In the genomic region with DNA sequence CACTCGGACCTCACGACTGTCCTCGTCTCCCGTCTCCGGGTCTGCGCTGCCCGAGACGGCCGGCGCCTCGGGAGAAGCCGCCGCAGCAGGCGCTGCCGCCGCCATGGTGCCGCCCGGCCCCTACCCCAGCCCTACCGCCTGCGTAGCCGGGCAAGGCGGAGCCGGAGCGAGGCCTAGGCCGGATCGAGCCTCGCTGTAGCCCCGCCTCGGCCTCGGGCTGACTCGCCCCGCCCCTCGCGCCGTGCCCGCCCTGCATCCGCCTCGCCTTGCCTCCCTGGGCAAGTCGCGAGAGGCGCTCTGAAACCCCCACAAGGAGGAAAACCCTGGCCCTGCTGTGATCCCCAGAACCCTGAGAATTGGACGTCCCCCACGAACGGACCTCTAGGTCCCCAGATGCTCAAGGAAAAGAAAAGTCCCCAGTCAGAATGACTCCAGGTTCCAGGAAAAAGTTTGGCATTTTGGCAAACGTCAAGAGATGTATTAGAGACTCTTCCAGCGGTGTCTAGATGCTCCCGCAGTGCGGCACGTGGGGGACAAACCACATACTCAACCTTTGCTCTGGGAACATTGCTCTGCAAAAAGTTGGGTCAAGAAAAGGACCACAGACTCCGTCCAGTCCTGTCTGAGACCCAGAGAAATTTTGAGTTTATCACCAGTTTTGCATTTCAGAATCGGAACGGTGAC, we compare ENCODE assay signal across 8 mouse cellular contexts. TPM values are rescaled to one million over a fixed set of nuclear protein-coding genes. Genes with fewer than 3 reads are reported as not detected.
DNase-seq lines count a peak whose midpoint lies in the region; ATAC-seq and TF ChIP-seq lines count a peak whose summit lies in the region.

Gene Rasa2, minus strand, starts transcription at position 229 of the 684 bp plus-strand sequence.

- H3K9me3 ChIP-seq in heart, embryonic 10.5 days: no peaks in the 10 kb centered on the region
- H3K9me3 ChIP-seq in kidney, embryonic 16.5 days (ENCODE audit: low read length): no peaks in the 10 kb centered on the region

- no peaks in the 10 kb centered on the region for H3K36me3 ChIP-seq in heart, embryonic 10.5 days
- H3K36me3 ChIP-seq in kidney, embryonic 16.5 days (ENCODE audit: insufficient read depth, low read length): no peaks in the 10 kb centered on the region
- H3K36me3 ChIP-seq in liver, adult 2 months (ENCODE audit: control insufficient read depth, insufficient read depth, low read length): no peaks in the 10 kb centered on the region
- H3K36me3 ChIP-seq in myocyte (ENCODE audit: control insufficient read depth, insufficient read depth): no peaks in the 10 kb centered on the region
- no peaks in the 10 kb centered on the region for H3K36me3 ChIP-seq in splenic B cell, adult 2 months (ENCODE audit: control insufficient read depth, insufficient read depth, low read length, poor library complexity, severe bottlenecking)

- 2% methylated on average over 52 of the region's 52 CpGs for WGBS in heart, embryonic 10.5 days
- WGBS in kidney, embryonic 16.5 days: 2% methylated on average over 50 of the region's 52 CpGs
- WGBS in liver, adult 2 months: under 1% methylated on average over 50 of the region's 52 CpGs

- peak; percentile 98 for ATAC-seq in kidney, embryonic 16.5 days (ENCODE audit: low FRiP score, low TSS enrichment)

- no peaks in the 10 kb centered on the region for H3K79me2 ChIP-seq in liver, adult 2 months (ENCODE audit: control insufficient read depth, insufficient read depth, low read length)
- peaks cover 22% of the 10 kb centered on the region for H3K79me2 ChIP-seq in myocyte (ENCODE audit: control insufficient read depth, insufficient read depth)

- TF ChIP-seq CTCF in bone marrow macrophage, adult 2 months (IDR thresholded peaks at IDR 0.05; ENCODE audit: low read depth, low read length): no peak
- no peak for TF ChIP-seq CTCF in embryonic fibroblast, embryonic 13.5 days (IDR thresholded peaks at IDR 0.05; ENCODE audit: borderline replicate concordance, insufficient read depth, low read length)
- TF ChIP-seq CTCF in liver, adult 2 months (IDR thresholded peaks at IDR 0.05; ENCODE audit: low read depth, low read length): no peak

- peak within 1 kb of the TSS; percentile 77 for H3K4me2 ChIP-seq in kidney, embryonic 16.5 days (replicated peaks; ENCODE audit: low read depth, low read length)
- peak within 1 kb of the TSS; percentile 86 for H3K4me2 ChIP-seq in myocyte (ENCODE audit: low read depth)

- DNase-seq in A20 (ENCODE audit: low read depth, low spot score): peak; percentile 94
- peak; percentile 94 for DNase-seq in heart, embryonic 10.5 days (ENCODE audit: low spot score)
- DNase-seq in liver, adult 2 months (ENCODE audit: extremely low read depth, low read depth, low spot score): peak; percentile 59
- peak; percentile 93 for DNase-seq in splenic B cell, adult 2 months (ENCODE audit: low read depth, low spot score)

- H3K9ac ChIP-seq in kidney, embryonic 16.5 days (replicated peaks; ENCODE audit: low read length): peak within 1 kb of the TSS; percentile 98
- peak within 1 kb of the TSS; percentile 99 for H3K9ac ChIP-seq in liver, adult 2 months (ENCODE audit: low read depth, low read length)

- H3K4me1 ChIP-seq in bone marrow macrophage, adult 2 months (ENCODE audit: control insufficient read depth, insufficient read depth, low read length): peaks cover 22% of the 10 kb centered on the region
- peaks cover 13% of the 10 kb centered on the region for H3K4me1 ChIP-seq in embryonic fibroblast, embryonic 13.5 days (ENCODE audit: control insufficient read depth, insufficient read depth, low read length)
- peaks cover 38% of the 10 kb centered on the region for H3K4me1 ChIP-seq in heart, embryonic 10.5 days
- H3K4me1 ChIP-seq in kidney, embryonic 16.5 days (ENCODE audit: insufficient read depth, low read length): peaks cover 30% of the 10 kb centered on the region
- H3K4me1 ChIP-seq in liver, adult 2 months (ENCODE audit: control insufficient read depth, insufficient read depth, low read length): peaks cover 4% of the 10 kb centered on the region; the same call in 1 of the 2 replicates

- H3ac ChIP-seq in myocyte (ENCODE audit: control insufficient read depth, insufficient read length): peak within 1 kb of the TSS; percentile 96

- H3K4me3 ChIP-seq in bone marrow macrophage, adult 2 months (ENCODE audit: insufficient read depth, low read length): peak within 1 kb of the TSS; percentile 83
- peak within 1 kb of the TSS; percentile 71 for H3K4me3 ChIP-seq in embryonic fibroblast, embryonic 13.5 days (ENCODE audit: insufficient read depth, low read length)
- H3K4me3 ChIP-seq in heart, embryonic 10.5 days: peak within 1 kb of the TSS; percentile 96
- peak within 1 kb of the TSS; percentile 92 for H3K4me3 ChIP-seq in kidney, embryonic 16.5 days (ENCODE audit: low read length)
- peak within 1 kb of the TSS; percentile 99 for H3K4me3 ChIP-seq in liver, adult 2 months (ENCODE audit: insufficient read depth, low read depth, low read length)
- peak within 1 kb of the TSS; percentile 26 for H3K4me3 ChIP-seq in myocyte

- peaks cover 16% of the 10 kb centered on the region for H3K27me3 ChIP-seq in heart, embryonic 10.5 days (ENCODE audit: insufficient read depth, poor library complexity, severe bottlenecking)
- H3K27me3 ChIP-seq in kidney, embryonic 16.5 days (ENCODE audit: insufficient read depth, low read length): no peaks in the 10 kb centered on the region
- no peaks in the 10 kb centered on the region for H3K27me3 ChIP-seq in liver, adult 2 months (ENCODE audit: control insufficient read depth, insufficient read depth, low read length)
- no peaks in the 10 kb centered on the region for H3K27me3 ChIP-seq in myocyte (ENCODE audit: control insufficient read depth, insufficient read depth, insufficient read length)
- no peaks in the 10 kb centered on the region for H3K27me3 ChIP-seq in splenic B cell, adult 2 months (ENCODE audit: control insufficient read depth, insufficient read depth, low read length, poor library complexity, severe bottlenecking)

- no peak within 1 kb of the TSS for H3K27ac ChIP-seq in bone marrow macrophage, adult 2 months (ENCODE audit: insufficient read depth, low read depth, low read length)
- H3K27ac ChIP-seq in embryonic fibroblast, embryonic 13.5 days (ENCODE audit: insufficient read depth, low read length): no peak within 1 kb of the TSS
- peak within 1 kb of the TSS; percentile 99 for H3K27ac ChIP-seq in heart, embryonic 10.5 days
- peak within 1 kb of the TSS; percentile 98 for H3K27ac ChIP-seq in kidney, embryonic 16.5 days (ENCODE audit: low read length)
- H3K27ac ChIP-seq in liver, adult 2 months (replicated peaks; ENCODE audit: insufficient read depth, low read depth, low read length): no peak within 1 kb of the TSS; the same call in 1 of the 2 replicates

- no peak for TF ChIP-seq POLR2A in bone marrow macrophage, adult 2 months (IDR thresholded peaks at IDR 0.05; ENCODE audit: borderline replicate concordance, low read depth, low read length)
- TF ChIP-seq POLR2A in embryonic fibroblast, embryonic 13.5 days (IDR thresholded peaks at IDR 0.05; ENCODE audit: low read depth, low read length): peak; percentile 88
- peak; percentile 55; the same call in 1 of the 2 replicates for TF ChIP-seq POLR2A in liver, adult 2 months (IDR thresholded peaks at IDR 0.05; ENCODE audit: extremely low read depth, insufficient read depth, low read length)
- TF ChIP-seq POLR2A in myocyte (IDR thresholded peaks at IDR 0.05; ENCODE audit: insufficient read length, low read depth): peak; percentile 95

TF ChIP-seq in myocyte, 11 proteins besides CTCF, POLR2A, EP300 and RAD21:
- no peak for TF ChIP-seq USF1 (IDR thresholded peaks at IDR 0.05; ENCODE audit: low read depth)
- peak in 1 of 3 experiments; percentile 30 for TF ChIP-seq MYOG (IDR thresholded peaks at IDR 0.05; ENCODE audit: control insufficient read depth in 1 of 3, insufficient read depth in 1 of 3, insufficient read length in 2 of 3, low read depth in 2 of 3)
- peak in 1 of 3 experiments; percentile 25 for TF ChIP-seq MYOD1 (IDR thresholded peaks at IDR 0.05; ENCODE audit: control insufficient read depth in 1 of 3, insufficient read length in 2 of 3, low read depth in 2 of 3)
- TF ChIP-seq POLR2AphosphoS2 (IDR thresholded peaks at IDR 0.05; ENCODE audit: insufficient read length, low read depth): peak; percentile 84

RNA-seq across cellular contexts. Expression of gene Rasa2, which starts in this region (rescaled TPM):
- polyA plus RNA-seq in bone marrow macrophage, adult 2 months (2012; ENCODE audit: insufficient read depth, insufficient read length, missing spikeins): 5.2 and 6.0 TPM in 2 replicates
- 23.1 and 26.2 TPM in 2 replicates for polyA plus RNA-seq in embryonic fibroblast, embryonic 13.5 days (2011; ENCODE audit: insufficient read length, low read depth, missing spikeins)
- 14.2 and 15.8 TPM in 2 replicates for polyA plus RNA-seq in heart, embryonic 10.5 days (2016; fragmentation: Nextera tagmentation; extraction: Ambion mirVana)
- 18.7 and 19.3 TPM in 2 replicates for polyA plus RNA-seq in kidney, embryonic 16.5 days (2015; fragmentation: Nextera tagmentation; extraction: Ambion mirVana)
- 1.6 and 1.7 TPM in 2 replicates for total RNA-seq in liver, adult 2 months (2014; rRNA removed)
- polyA plus RNA-seq in liver, adult 2 months (2012; rRNA removed): 0.22 and 0.38 TPM in 2 replicates
- polyA plus RNA-seq in myocyte (2012; fragmentation: generic; extraction: Trizol): 1.2 TPM

Comparison
In these comparisons a context has a peak if more than half of its experiments do, and no peak if none do; other contexts are left out.
1. H3K27ac ChIP-seq: peak in heart, embryonic 10.5 days (single experiment) and kidney, embryonic 16.5 days (single experiment); none in bone marrow macrophage, adult 2 months (single experiment), embryonic fibroblast, embryonic 13.5 days (single experiment) and liver, adult 2 months (single experiment).
2. H3K4me3 ChIP-seq: peak in every context shown above with its lines; median percentile 99 in liver, adult 2 months; 96 in heart, embryonic 10.5 days; 92 in kidney, embryonic 16.5 days; 83 in bone marrow macrophage, adult 2 months; 71 in embryonic fibroblast, embryonic 13.5 days; 26 in myocyte.
3. Peak in every context shown above with its lines, with median percentiles within 50 percentile points of each other: DNase-seq.